Mouse (Mus musculus) kidney, postnatal 4 days (tissue): Measurements from ENCODE around the gene Slc9b1.

Experiments
- DNase-seq, 2 experiments: peaks; one replicate each; pipeline ENCODE4 v3.0.0; 2021; ENCODE audit warnings: mixed read lengths in 2 of 2

The Slc9b1 gene

GRCm38 (mm10) chr3:135393186-135393585 lies 45.4 kb downstream of the Slc9b1 start:
- DNase-seq = peak; percentile 19 to 23

- DNase-seq = peak in 1 of 2 experiments; percentile 15
These were observed 47.3 kb downstream of the Slc9b1 start for GRCm38 (mm10) chr3:135395085-135395484.

GRCm38 (mm10) chr3:135396081-135396480 lies 48.3 kb downstream of the Slc9b1 start:
- DNase-seq = peak; percentile 18 to 52

GRCm38 (mm10) chr3:135397112-135397511 lies 49.3 kb downstream of the Slc9b1 start:
- DNase-seq = no peak

GRCm38 (mm10) chr3:135402201-135402658 lies 54.4 kb downstream of the Slc9b1 start:
- DNase-seq = peak; percentile 94 to 95

GRCm38 (mm10) chr3:135403211-135403610 lies 55.4 kb downstream of the Slc9b1 start:
- no peak for DNase-seq

GRCm38 (mm10) chr3:135403856-135404255 lies 56.0 kb downstream of the Slc9b1 start:
- no peak for DNase-seq

GRCm38 (mm10) chr3:135404599-135404998 lies 56.8 kb downstream of the Slc9b1 start:
- DNase-seq = no peak

- no peak for DNase-seq
These were observed 59.5 kb downstream of the Slc9b1 start for GRCm38 (mm10) chr3:135407351-135407750.

GRCm38 (mm10) chr3:135409219-135409618 lies 61.4 kb downstream of the Slc9b1 start:
- DNase-seq = no peak

- DNase-seq = no peak
These were observed 63.2 kb downstream of the Slc9b1 start for GRCm38 (mm10) chr3:135411056-135411455.

GRCm38 (mm10) chr3:135411824-135412223 lies 64.0 kb downstream of the Slc9b1 start:
- peak in 1 of 2 experiments; percentile 12 for DNase-seq

- no peak for DNase-seq
These were observed 69.4 kb downstream of the Slc9b1 start for GRCm38 (mm10) chr3:135417245-135417644.

- DNase-seq = no peak
These were observed 70.0 kb downstream of the Slc9b1 start for GRCm38 (mm10) chr3:135417799-135418198.

- DNase-seq = no peak
These were observed 72.9 kb downstream of the Slc9b1 start for GRCm38 (mm10) chr3:135420542-135421309.

GRCm38 (mm10) chr3:135421310-135421594 lies 73.4 kb downstream of the Slc9b1 start:
- DNase-seq = no peak

- DNase-seq = no peak
These were observed 74.5 kb downstream of the Slc9b1 start for GRCm38 (mm10) chr3:135422232-135422855.

GRCm38 (mm10) chr3:135422856-135423607 lies 75.2 kb downstream of the Slc9b1 start:
- DNase-seq = peak; percentile 85 to 92

- no peak for DNase-seq
These were observed 75.9 kb downstream of the Slc9b1 start, which contains the start of gene Cisd2 for GRCm38 (mm10) chr3:135423608-135424212. Cisd2 (minus strand) TSS chr3:135423925.

GRCm38 (mm10) chr3:135436901-135437616 lies 89.2 kb downstream of the Slc9b1 start:
- DNase-seq = no peak

- peak; percentile 98 to 99 for DNase-seq
These were observed 90.1 kb downstream of the Slc9b1 start, which contains the start of gene Ube2d3 for GRCm38 (mm10) chr3:135437758-135438495. Ube2d3 (plus strand) TSS chr3:135438149.

- DNase-seq = peak; percentile 96 to 98
These were observed 90.7 kb downstream of the Slc9b1 start for GRCm38 (mm10) chr3:135438531-135438912.
